23 mouse cellular contexts compared by ENCODE assay signal in genomic region chr2:90564552-90564951, GRCm38 (mm10). TPM values are rescaled to one million over a fixed set of nuclear protein-coding genes. Genes with fewer than 3 reads are reported as not detected.
DNase-seq lines count a peak whose midpoint lies in the region; ATAC-seq and TF ChIP-seq lines count a peak whose summit lies in the region.
"Had no signal": no experiment of that assay in that cellular context is flagged by ENCODE, and none has a peak within 500 bp of the region (broad histone marks: within the 10 kb centered on the region; RNA-seq: fewer than 3 reads in every experiment).

No protein-coding gene starts in this region.

- no peak for TF ChIP-seq CTCF in intestine, postnatal 0 days (IDR thresholded peaks at IDR 0.05; ENCODE audit: low read depth)

- DNase-seq in CD4-positive helper T cell, adult 2 months (ENCODE audit: low read depth, low spot score) = peak; percentile 45
- DNase-seq in adrenal gland, postnatal 10 days = no peak
- DNase-seq in spleen, postnatal 4 days (ENCODE audit: low spot score in 2 of 2) = no peak
- DNase-seq: cerebellum, adult 11-12 months; cerebellum, postnatal 25 days; embryo, embryonic 11 days; heart, postnatal 36 days; midbrain, embryonic 14.5 days; retina, postnatal 1 day; right cerebral cortex, postnatal 25 days; spleen, adult 18-20 months; thymus, postnatal 36 days had no signal

- no peak for ATAC-seq in intestine, embryonic 16.5 days
- ATAC-seq in intestine, embryonic 15.5 days = no peak
- no peak for ATAC-seq in intestine, postnatal 0 days
- ATAC-seq in megakaryocyte, adult 5-6 weeks (ENCODE audit: poor library complexity, severe bottlenecking) = peak; percentile 18; the same call in 1 of the 2 replicates

- H3K27ac ChIP-seq in intestine, embryonic 16.5 days (ENCODE audit: low read length) = peak overlapping the region; percentile 64; the same call in 1 of the 2 replicates
- H3K27ac ChIP-seq in intestine, embryonic 15.5 days = no peak overlapping the region
- H3K27ac ChIP-seq in intestine, postnatal 0 days (ENCODE audit: low read depth, low read length) = peak overlapping the region; percentile 72; the same call in 1 of the 2 replicates
- H3K27ac ChIP-seq: forebrain, embryonic 12.5 days; hindbrain, embryonic 15.5 days; left cerebral cortex, adult 2 months; neural tube, embryonic 12.5 days had no signal

- H3K4me1 ChIP-seq in intestine, embryonic 16.5 days (ENCODE audit: control insufficient read depth, insufficient read depth, low read length) = peaks cover 28% of the 10 kb centered on the region
- peaks cover 19% of the 10 kb centered on the region for H3K4me1 ChIP-seq in intestine, embryonic 15.5 days (replicated peaks)
- H3K4me1 ChIP-seq in intestine, postnatal 0 days (replicated peaks; ENCODE audit: control insufficient read depth, insufficient read depth, low read length) = 0 out of 2 replicates have a peak, but pooled peaks cover 9% of the 10 kb centered on the region

- no peaks in the 10 kb centered on the region for H3K36me3 ChIP-seq in intestine, embryonic 16.5 days (ENCODE audit: control insufficient read depth, insufficient read depth, low read length)
- no peaks in the 10 kb centered on the region for H3K36me3 ChIP-seq in intestine, embryonic 15.5 days
- H3K36me3 ChIP-seq in intestine, postnatal 0 days (ENCODE audit: control insufficient read depth, insufficient read depth) = no peaks in the 10 kb centered on the region
- H3K36me3 ChIP-seq: embryonic facial prominence, embryonic 13.5 days; forebrain, embryonic 12.5 days; hindbrain, embryonic 15.5 days; neural tube, embryonic 12.5 days had no signal

- 80% methylated on average over 8 of the region's 8 CpGs for WGBS in intestine, embryonic 16.5 days
- WGBS in intestine, embryonic 15.5 days = 79% methylated on average over 8 of the region's 8 CpGs
- WGBS in intestine, postnatal 0 days = 72% methylated on average over 8 of the region's 8 CpGs

- no peaks in the 10 kb centered on the region for H3K27me3 ChIP-seq in intestine, embryonic 16.5 days (replicated peaks; ENCODE audit: control insufficient read depth, insufficient read depth, low read length)
- no peaks in the 10 kb centered on the region for H3K27me3 ChIP-seq in intestine, embryonic 15.5 days (replicated peaks)
- no peaks in the 10 kb centered on the region for H3K27me3 ChIP-seq in intestine, postnatal 0 days (replicated peaks; ENCODE audit: control insufficient read depth, insufficient read depth, low read length)
- H3K27me3 ChIP-seq: embryonic facial prominence, embryonic 13.5 days; forebrain, embryonic 12.5 days; hindbrain, embryonic 15.5 days; neural tube, embryonic 12.5 days had no signal

- H3K9me3 ChIP-seq in intestine, embryonic 16.5 days (ENCODE audit: control insufficient read depth, low read length) = no peaks in the 10 kb centered on the region
- no peaks in the 10 kb centered on the region for H3K9me3 ChIP-seq in intestine, embryonic 15.5 days
- H3K9me3 ChIP-seq in intestine, postnatal 0 days (ENCODE audit: control insufficient read depth) = no peaks in the 10 kb centered on the region
- H3K9me3 ChIP-seq: embryonic facial prominence, embryonic 13.5 days; forebrain, embryonic 12.5 days; hindbrain, embryonic 15.5 days; neural tube, embryonic 12.5 days had no signal

- no peak overlapping the region for H3K9ac ChIP-seq in intestine, embryonic 16.5 days (ENCODE audit: low read depth, low read length)
- H3K9ac ChIP-seq in intestine, embryonic 15.5 days = no peak overlapping the region
- H3K9ac ChIP-seq in intestine, postnatal 0 days (ENCODE audit: low read depth, low read length) = no peak overlapping the region
- H3K9ac ChIP-seq: embryonic facial prominence, embryonic 13.5 days; forebrain, embryonic 12.5 days; hindbrain, embryonic 15.5 days; lung, embryonic 14.5 days; neural tube, embryonic 12.5 days had no signal

- H3K4me3 ChIP-seq in intestine, embryonic 16.5 days (ENCODE audit: low read length) = no peak overlapping the region
- H3K4me3 ChIP-seq in intestine, embryonic 15.5 days (replicated peaks) = no peak overlapping the region
- H3K4me3 ChIP-seq in intestine, postnatal 0 days (ENCODE audit: low read depth, low read length) = no peak overlapping the region
- H3K4me3 ChIP-seq: embryonic facial prominence, embryonic 13.5 days; erythroblast, embryonic 14.5 days; forebrain, embryonic 12.5 days; hindbrain, embryonic 15.5 days; left cerebral cortex, adult 2 months; neural tube, embryonic 12.5 days had no signal

- H3K4me2 ChIP-seq in intestine, embryonic 16.5 days (ENCODE audit: low read depth, low read length) = no peak overlapping the region
- no peak overlapping the region for H3K4me2 ChIP-seq in intestine, embryonic 15.5 days (replicated peaks)
- no peak overlapping the region for H3K4me2 ChIP-seq in intestine, postnatal 0 days (replicated peaks; ENCODE audit: low read depth)
- H3K4me2 ChIP-seq: embryonic facial prominence, embryonic 13.5 days; forebrain, embryonic 12.5 days; hindbrain, embryonic 15.5 days; lung, embryonic 14.5 days; neural tube, embryonic 12.5 days had no signal

RNA-seq across cellular contexts. Expression of gene Ptprj, which starts 15.9 kb away (rescaled TPM):
- polyA plus RNA-seq in intestine, embryonic 16.5 days (2015; fragmentation: Nextera tagmentation; extraction: Ambion mirVana) = 3.5 TPM in 2 replicates
- 4.4 and 5.3 TPM in 2 replicates for polyA plus RNA-seq in intestine, embryonic 15.5 days (2015; fragmentation: Nextera tagmentation; extraction: Ambion mirVana)
- 3.5 and 4.0 TPM in 2 replicates for polyA plus RNA-seq in intestine, postnatal 0 days (2015; fragmentation: Nextera tagmentation; extraction: Ambion mirVana)
- total RNA-seq in megakaryocyte, adult 5-6 weeks (2015) = 103 and 104 TPM in 2 replicates
- 94.7 and 107 TPM in 2 replicates for total RNA-seq in megakaryocyte, adult 5-6 weeks (2017)
- 10 to 100 TPM; 20.9 to 23.2 TPM for total RNA-seq in adrenal gland, postnatal 10 days (2021)
- polyA plus RNA-seq: erythroblast, embryonic 14.5 days had no signal
